Mouse (Mus musculus): Measurements from ENCODE around the gene Fgf8. TPM values are rescaled to one million over a fixed set of nuclear protein-coding genes. Genes with fewer than 3 reads are reported as not detected.

Fgf8 gene
- total RNA-seq, 2 experiments from 2014 or later: 1.1 TPM; not detected in 1

DNA sequence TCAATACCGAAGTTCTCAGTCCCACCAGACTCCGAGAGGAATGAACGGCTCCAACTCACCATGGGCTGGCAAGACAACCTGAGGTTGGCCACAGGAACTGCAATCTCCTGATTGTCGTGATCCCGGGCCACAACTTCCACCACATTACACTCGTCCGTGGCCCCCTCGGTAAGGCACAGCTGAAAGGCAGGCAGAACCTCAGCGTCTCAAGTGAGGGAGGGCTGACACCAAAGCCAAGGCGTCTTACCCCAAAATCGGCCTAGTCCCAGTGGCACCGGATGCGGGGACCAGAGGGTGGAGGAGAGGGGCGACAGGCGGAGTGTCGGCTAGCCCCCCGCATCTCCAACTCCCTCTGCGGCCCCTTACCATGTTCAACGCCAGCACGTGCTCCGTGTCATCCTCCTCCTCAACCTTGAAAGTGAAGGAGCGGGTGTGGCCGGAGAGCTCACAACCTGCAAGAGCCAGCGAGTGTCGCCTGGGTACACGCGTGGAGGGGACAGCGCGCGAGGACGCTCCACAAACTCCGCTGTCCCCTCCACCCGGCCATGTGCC lies 6.1 kb upstream of the Fgf8 start:
- DNase-seq (ENCODE audit: low spot score in 2 of 2): no peak

- DNase-seq (ENCODE audit: low spot score in 2 of 2): no peak
Observed at GRCm38 (mm10) chr19:45748206-45748605, 5.5 kb upstream of the Fgf8 start.

DNA sequence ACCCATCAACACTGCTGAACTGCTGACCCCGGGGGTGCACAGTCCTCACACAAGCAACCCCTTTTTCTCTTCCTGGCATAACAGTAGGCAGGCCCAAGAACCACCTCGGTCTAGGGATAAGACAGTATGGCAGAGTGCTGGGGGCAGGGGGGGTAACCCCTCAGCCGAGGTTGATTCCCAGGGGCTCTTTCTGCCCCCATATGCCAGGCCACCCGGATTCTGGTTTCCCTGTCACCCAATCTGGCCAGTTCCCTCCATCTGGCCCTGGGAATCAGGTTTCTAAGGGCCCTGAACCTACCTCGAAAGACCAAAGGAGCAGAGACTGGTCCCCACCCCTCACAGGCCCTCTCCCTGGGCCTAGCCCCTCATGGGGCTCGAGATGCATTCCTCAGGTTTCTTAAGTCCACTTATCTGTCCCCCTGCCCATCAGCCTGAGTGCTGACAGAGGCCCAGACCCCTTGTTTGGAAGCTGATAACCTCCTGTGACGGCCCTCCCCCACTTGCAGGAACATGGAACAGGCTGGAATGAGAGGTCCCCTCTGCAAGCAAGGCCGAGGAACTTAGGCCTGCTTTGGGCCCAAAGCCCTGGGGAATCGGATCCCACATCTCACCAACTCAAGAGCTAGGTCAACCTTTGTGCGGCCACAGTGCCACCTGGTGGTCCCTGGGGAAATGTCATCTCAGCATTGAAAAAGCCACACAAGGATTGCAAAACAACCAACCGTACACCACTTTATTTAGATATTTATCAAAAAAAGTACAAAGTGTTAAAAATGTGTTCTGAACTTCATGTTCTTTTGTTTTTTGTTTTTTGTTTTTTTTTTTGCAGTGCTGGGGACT lies 4.5 kb upstream of the Fgf8 start:
- peak; percentile 64 to 75 for DNase-seq (ENCODE audit: low spot score in 2 of 2)

DNA sequence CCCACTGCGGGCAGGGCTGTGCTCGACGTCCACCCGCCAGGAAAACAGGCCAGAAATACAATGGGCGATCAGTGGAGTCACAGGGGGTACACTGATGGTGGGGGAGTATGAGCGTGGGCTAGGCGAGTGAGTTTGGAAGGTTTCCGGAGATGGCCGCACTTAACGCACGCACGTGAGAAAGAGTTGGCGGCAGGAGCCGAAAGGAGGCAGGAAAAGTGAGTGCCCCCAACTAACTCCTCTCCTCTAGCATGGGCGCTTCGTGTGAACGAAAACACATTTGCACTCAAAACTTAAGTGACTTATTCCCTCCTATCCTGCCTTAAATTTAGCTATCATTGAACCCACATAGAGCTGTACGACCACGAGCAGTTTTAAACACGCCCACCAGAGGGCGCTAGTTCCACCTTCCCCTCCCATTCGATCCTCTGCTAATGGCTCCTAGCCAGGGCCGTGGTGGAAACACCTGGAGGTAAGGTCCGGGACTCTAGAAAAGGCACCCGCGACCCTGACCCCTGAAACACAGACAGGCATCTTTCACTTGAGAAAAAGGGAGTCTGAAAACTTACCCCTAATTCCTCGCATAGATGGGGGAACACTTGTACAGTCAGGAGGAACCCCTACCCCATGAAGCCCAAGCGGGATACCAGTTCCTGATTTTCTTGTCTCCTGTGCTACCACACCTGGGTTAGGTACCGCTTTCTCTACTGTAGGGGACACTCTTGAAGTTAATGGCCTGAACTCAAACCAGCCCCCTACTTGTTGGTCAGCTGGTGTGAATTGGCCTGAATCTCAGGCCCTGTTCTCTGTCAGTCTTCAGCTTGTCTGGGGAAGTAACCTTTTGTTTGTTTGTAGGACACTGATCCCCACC lies 3.7 kb upstream of the Fgf8 start:
- DNase-seq (ENCODE audit: low spot score in 2 of 2): peak in 1 of 2 experiments; percentile 52

- DNase-seq (ENCODE audit: low spot score in 2 of 2): no peak
Observed at GRCm38 (mm10) chr19:45745344-45746152, 2.8 kb upstream of the Fgf8 start.

GRCm38 (mm10) chr19:45743619-45744018 lies 904 bp upstream of the Fgf8 start:
- no peak for DNase-seq (ENCODE audit: low spot score in 2 of 2)

DNA sequence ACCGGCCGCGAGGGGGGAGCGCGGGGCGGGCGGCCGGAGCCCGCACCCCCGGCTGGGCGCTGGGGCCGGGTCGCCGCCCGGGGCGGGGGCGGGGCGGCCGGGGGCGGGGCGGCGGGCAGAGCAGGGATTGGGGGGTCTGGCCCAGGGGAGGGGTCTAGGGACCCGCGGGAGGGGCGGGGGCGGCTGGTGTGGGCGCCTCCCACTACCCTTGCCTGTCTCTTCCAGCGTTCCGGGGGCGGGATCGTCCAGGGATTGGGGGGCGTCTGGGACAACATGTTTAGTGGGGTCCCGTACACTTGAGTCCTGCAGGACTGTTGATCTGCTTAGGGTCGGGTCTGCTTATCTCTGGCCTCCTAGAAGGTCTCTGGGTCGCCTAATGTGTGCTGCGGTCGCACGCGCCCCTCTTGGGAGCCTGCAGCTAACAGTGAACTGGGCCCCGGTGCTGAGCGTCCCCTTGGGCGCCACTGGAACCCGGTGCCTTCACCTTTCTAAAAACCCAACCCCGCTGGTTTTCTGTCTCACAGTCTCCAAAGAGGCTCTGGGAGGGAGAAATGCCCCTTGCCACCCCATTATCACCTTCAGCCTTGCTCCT lies 365 bp upstream of the Fgf8 start:
- DNase-seq (ENCODE audit: low spot score in 2 of 2): no peak

GRCm38 (mm10) chr19:45741431-45742217 lies 1.1 kb downstream of the Fgf8 start:
- no peak for DNase-seq (ENCODE audit: low spot score in 2 of 2)

- no peak for DNase-seq (ENCODE audit: low spot score in 2 of 2)
Observed at GRCm38 (mm10) chr19:45740817-45741216, 1.9 kb downstream of the Fgf8 start.

GRCm38 (mm10) chr19:45740233-45740632 lies 2.5 kb downstream of the Fgf8 start:
- no peak for DNase-seq (ENCODE audit: low spot score in 2 of 2)

GRCm38 (mm10) chr19:45738521-45738920 lies 4.2 kb downstream of the Fgf8 start:
- DNase-seq (ENCODE audit: low spot score in 2 of 2): no peak

GRCm38 (mm10) chr19:45737846-45738484 lies 4.8 kb downstream of the Fgf8 start:
- DNase-seq (ENCODE audit: low spot score in 2 of 2): no peak

- no peak for DNase-seq (ENCODE audit: low spot score in 2 of 2)
Observed at GRCm38 (mm10) chr19:45737208-45737845, 5.4 kb downstream of the Fgf8 start.

GRCm38 (mm10) chr19:45736855-45737207 lies 5.9 kb downstream of the Fgf8 start:
- no peak for DNase-seq (ENCODE audit: low spot score in 2 of 2)

- DNase-seq (ENCODE audit: low spot score in 2 of 2): no peak
Observed at GRCm38 (mm10) chr19:45736241-45736640, 6.5 kb downstream of the Fgf8 start.

DNA sequence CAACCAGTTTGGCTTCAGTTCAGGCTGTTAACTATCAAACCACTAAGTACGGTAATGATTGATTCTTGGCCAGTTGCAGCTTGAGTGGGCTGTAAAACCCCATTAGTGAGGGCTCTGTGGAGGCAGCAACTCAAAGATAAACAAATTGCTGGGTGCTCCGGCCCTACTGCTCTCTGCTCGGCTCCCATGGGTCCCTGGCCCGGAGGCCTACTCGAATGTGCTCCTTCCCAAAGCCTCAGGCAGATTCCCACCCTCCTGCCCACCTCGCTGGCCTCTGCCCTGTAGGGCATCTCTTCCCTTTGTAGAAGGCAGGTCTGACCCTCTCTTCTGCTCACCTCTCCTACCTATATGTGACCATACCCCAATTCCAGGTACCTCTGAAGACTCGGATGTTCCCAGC lies 8.0 kb downstream of the Fgf8 start:
- DNase-seq (ENCODE audit: low spot score in 2 of 2): no peak

GRCm38 (mm10) chr19:45734191-45734590 lies 8.5 kb downstream of the Fgf8 start:
- no peak for DNase-seq (ENCODE audit: low spot score in 2 of 2)

- DNase-seq (ENCODE audit: low spot score in 2 of 2): no peak
Observed at GRCm38 (mm10) chr19:45733564-45733963, 9.2 kb downstream of the Fgf8 start.

DNA sequence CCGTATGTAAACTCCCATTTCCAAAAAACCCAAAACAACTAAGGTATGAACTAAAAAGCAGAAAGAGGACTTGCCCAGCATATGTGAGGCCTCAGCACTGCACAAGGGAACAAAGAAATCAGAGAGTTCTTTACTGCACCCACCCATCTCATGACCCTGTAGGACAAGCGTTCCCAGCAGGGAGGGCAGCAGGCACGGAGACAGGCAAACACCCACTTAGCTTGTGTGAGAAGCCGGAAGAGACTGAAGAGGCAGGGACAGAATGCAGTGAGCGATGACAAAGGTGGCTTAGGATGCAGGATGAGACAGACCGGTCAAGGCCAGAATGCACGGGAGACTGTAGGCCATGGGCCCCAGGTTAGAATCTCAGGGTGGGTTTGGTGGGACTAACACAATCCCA lies 11.1 kb downstream of the Fgf8 start:
- DNase-seq (ENCODE audit: low spot score in 2 of 2): no peak

All from adrenal gland, postnatal 4 days (tissue).